ENCODE assay signal across 8 mouse cellular contexts in genomic region chr1:39720632-39721350, GRCm38 (mm10). TPM values are rescaled to one million over a fixed set of nuclear protein-coding genes. Genes with fewer than 3 reads are reported as not detected.
A peak's percentile ranks its signal among the peaks of the same experiment; 100 is the strongest.
DNase-seq lines count a peak whose midpoint lies in the region; ATAC-seq and TF ChIP-seq lines count a peak whose summit lies in the region.

Gene Rfx8, minus strand, starts transcription at chr1:39720997.

- no peaks in the 10 kb centered on the region for H3K9me3 ChIP-seq in kidney, embryonic 16.5 days (ENCODE audit: low read length)
- no peaks in the 10 kb centered on the region for H3K9me3 ChIP-seq in forebrain, embryonic 11.5 days (ENCODE audit: control insufficient read depth, low read length)
- H3K9me3 ChIP-seq in limb, embryonic 11.5 days (ENCODE audit: control insufficient read depth, low read length), result no peaks in the 10 kb centered on the region
- H3K9me3 ChIP-seq in neural tube, embryonic 15.5 days (replicated peaks), result no peaks in the 10 kb centered on the region

- TF ChIP-seq POLR2A in brain, embryonic 14.5 days (IDR thresholded peaks at IDR 0.05; ENCODE audit: borderline replicate concordance, extremely low read depth, insufficient read depth, insufficient read length, poor library complexity, severe bottlenecking), result no peak

- peak within 1 kb of the TSS; percentile 50 for H3K4me3 ChIP-seq in kidney, embryonic 16.5 days (ENCODE audit: low read length)
- H3K4me3 ChIP-seq in forebrain, embryonic 11.5 days (ENCODE audit: low read depth, low read length), result peak within 1 kb of the TSS; percentile 50
- peak within 1 kb of the TSS; percentile 45 for H3K4me3 ChIP-seq in limb, embryonic 11.5 days (ENCODE audit: low read depth, low read length)
- H3K4me3 ChIP-seq in neural tube, embryonic 15.5 days (replicated peaks), result peak within 1 kb of the TSS; percentile 53

- peak; percentile 77 for ATAC-seq in kidney, embryonic 16.5 days (ENCODE audit: low FRiP score, low TSS enrichment)
- peak; percentile 70 for ATAC-seq in forebrain, embryonic 11.5 days (replicated peaks; ENCODE audit: low FRiP score)
- peak; percentile 76 for ATAC-seq in limb, embryonic 11.5 days (ENCODE audit: insufficient number of reproducible peaks, low FRiP score, low TSS enrichment, low read depth)
- peak; percentile 59 for ATAC-seq in neural tube, embryonic 15.5 days (ENCODE audit: low FRiP score)

- peak; percentile 14; the same call in 1 of the 2 replicates for TF ChIP-seq CTCF in brain, embryonic 14.5 days (IDR thresholded peaks at IDR 0.05; ENCODE audit: borderline replicate concordance, extremely low read depth, insufficient read depth, insufficient read length)

- H3K27ac ChIP-seq in kidney, embryonic 16.5 days (ENCODE audit: low read length), result peak within 1 kb of the TSS; percentile 43
- no peak within 1 kb of the TSS for H3K27ac ChIP-seq in forebrain, embryonic 11.5 days (ENCODE audit: low read depth, low read length)
- peak within 1 kb of the TSS; percentile 16; the same call in 1 of the 2 replicates for H3K27ac ChIP-seq in limb, embryonic 11.5 days (replicated peaks; ENCODE audit: low read depth, low read length)
- no peak within 1 kb of the TSS for H3K27ac ChIP-seq in neural tube, embryonic 15.5 days (replicated peaks)

- WGBS in kidney, embryonic 16.5 days, result 4% methylated on average over 35 of the region's 42 CpGs
- WGBS in forebrain, embryonic 11.5 days, result 1% methylated on average over 42 of the region's 42 CpGs
- 2% methylated on average over 39 of the region's 42 CpGs for WGBS in limb, embryonic 11.5 days
- WGBS in neural tube, embryonic 15.5 days, result 1% methylated on average over 42 of the region's 42 CpGs

- H3K4me2 ChIP-seq in kidney, embryonic 16.5 days (replicated peaks; ENCODE audit: low read depth, low read length), result peak within 1 kb of the TSS; percentile 74
- peak within 1 kb of the TSS; percentile 89 for H3K4me2 ChIP-seq in forebrain, embryonic 11.5 days (ENCODE audit: low read depth, low read length, severe bottlenecking)
- peak within 1 kb of the TSS; percentile 68 for H3K4me2 ChIP-seq in limb, embryonic 11.5 days (ENCODE audit: low read depth, severe bottlenecking)
- peak within 1 kb of the TSS; percentile 96 for H3K4me2 ChIP-seq in neural tube, embryonic 15.5 days

- no peaks in the 10 kb centered on the region for H3K27me3 ChIP-seq in kidney, embryonic 16.5 days (ENCODE audit: insufficient read depth, low read length)
- no peaks in the 10 kb centered on the region for H3K27me3 ChIP-seq in forebrain, embryonic 11.5 days (ENCODE audit: control insufficient read depth, insufficient read depth, low read length)
- no peaks in the 10 kb centered on the region for H3K27me3 ChIP-seq in limb, embryonic 11.5 days (ENCODE audit: control insufficient read depth, insufficient read depth, low read length)
- no peaks in the 10 kb centered on the region for H3K27me3 ChIP-seq in neural tube, embryonic 15.5 days (replicated peaks)

- H3K4me1 ChIP-seq in kidney, embryonic 16.5 days (ENCODE audit: insufficient read depth, low read length), result peaks cover 29% of the 10 kb centered on the region
- H3K4me1 ChIP-seq in forebrain, embryonic 11.5 days (replicated peaks; ENCODE audit: control insufficient read depth, insufficient read depth, low read length), result peaks cover 7% of the 10 kb centered on the region; the same call in 1 of the 2 replicates
- H3K4me1 ChIP-seq in limb, embryonic 11.5 days (ENCODE audit: control insufficient read depth, insufficient read depth, low read length), result peaks cover 8% of the 10 kb centered on the region
- peaks cover 11% of the 10 kb centered on the region for H3K4me1 ChIP-seq in neural tube, embryonic 15.5 days

- no peaks in the 10 kb centered on the region for H3K36me3 ChIP-seq in kidney, embryonic 16.5 days (ENCODE audit: insufficient read depth, low read length)
- H3K36me3 ChIP-seq in forebrain, embryonic 11.5 days (ENCODE audit: control insufficient read depth, insufficient read depth, low read length), result no peaks in the 10 kb centered on the region
- H3K36me3 ChIP-seq in limb, embryonic 11.5 days (ENCODE audit: control insufficient read depth, insufficient read depth, low read length), result no peaks in the 10 kb centered on the region
- no peaks in the 10 kb centered on the region for H3K36me3 ChIP-seq in neural tube, embryonic 15.5 days

- DNase-seq in kidney, adult 11 months, result no peak
- peak; percentile 47 for DNase-seq in brain, embryonic 14.5 days (ENCODE audit: low read depth)
- peak; percentile 75 for DNase-seq in forebrain, embryonic 11.5 days (ENCODE audit: low spot score)
- DNase-seq in limb, embryonic 11.5 days (ENCODE audit: low spot score), result peak; percentile 79
- no peak for DNase-seq in left cerebral cortex, adult 18-20 months (ENCODE audit: low spot score in 2 of 2)
- DNase-seq in gastrocnemius, postnatal 4 days (ENCODE audit: low spot score in 2 of 2), result no peak

- peak within 1 kb of the TSS; percentile 71 for H3K9ac ChIP-seq in kidney, embryonic 16.5 days (replicated peaks; ENCODE audit: low read length)
- H3K9ac ChIP-seq in forebrain, embryonic 11.5 days (ENCODE audit: low read length), result peak within 1 kb of the TSS; percentile 74
- peak within 1 kb of the TSS; percentile 77 for H3K9ac ChIP-seq in limb, embryonic 11.5 days (ENCODE audit: low read length)
- H3K9ac ChIP-seq in neural tube, embryonic 15.5 days (replicated peaks), result peak within 1 kb of the TSS; percentile 62

RNA-seq across cellular contexts. Expression of gene Rfx8, which starts in this region (rescaled TPM):
- 0.17 and 0.21 TPM in 2 replicates for polyA plus RNA-seq in kidney, embryonic 16.5 days (2015; fragmentation: Nextera tagmentation; extraction: Ambion mirVana)
- polyA plus RNA-seq in brain, embryonic 14.5 days (2012; rRNA removed), result 0.22 and 0.25 TPM in 2 replicates
- 0.17 and 0.45 TPM in 2 replicates for polyA plus RNA-seq in forebrain, embryonic 11.5 days (2014; fragmentation: Nextera tagmentation; extraction: Ambion mirVana)
- polyA plus RNA-seq in limb, embryonic 11.5 days (2014; fragmentation: Nextera tagmentation; extraction: Ambion mirVana), result 0.30 and 0.96 TPM in 2 replicates
- 0.14 and 0.27 TPM in 2 replicates for polyA plus RNA-seq in neural tube, embryonic 15.5 days (2015; fragmentation: Nextera tagmentation; extraction: Ambion mirVana)
- total RNA-seq in left cerebral cortex, adult 18-20 months (2021), result under 1 TPM in 1 of 2 experiments, not detected in 1; 0.16 TPM
- under 1 TPM in 1 of 2 experiments, not detected in 1; 0.41 TPM for total RNA-seq in gastrocnemius, postnatal 4 days (2021)

Comparison
In these comparisons a context has a peak if more than half of its experiments do, and no peak if none do; other contexts are left out.
1. Peak in ATAC-seq, H3K4me3 ChIP-seq, H3K27ac ChIP-seq, H3K9ac ChIP-seq and H3K4me2 ChIP-seq in kidney, embryonic 16.5 days; RNA of the gene not detected or under 1 TPM.
2. Peak in DNase-seq in brain, embryonic 14.5 days; RNA of the gene not detected or under 1 TPM.
3. Peak in DNase-seq, ATAC-seq, H3K4me3 ChIP-seq, H3K9ac ChIP-seq and H3K4me2 ChIP-seq in forebrain, embryonic 11.5 days; RNA of the gene not detected or under 1 TPM.
4. Peak in DNase-seq, ATAC-seq, H3K4me3 ChIP-seq, H3K27ac ChIP-seq, H3K9ac ChIP-seq and H3K4me2 ChIP-seq in limb, embryonic 11.5 days; RNA of the gene not detected or under 1 TPM.
5. Peak in ATAC-seq, H3K4me3 ChIP-seq, H3K9ac ChIP-seq and H3K4me2 ChIP-seq in neural tube, embryonic 15.5 days; RNA of the gene not detected or under 1 TPM.